Mouse (Mus musculus) kidney, embryonic 14.5 days (tissue): ENCODE measurements around the gene Dpp9. TPM values are rescaled to one million over a fixed set of nuclear protein-coding genes. Genes with fewer than 3 reads are reported as not detected.

ENCODE experiments used
- ATAC-seq: fragments of 200-750 bp; cut with Nextera tagmentation; 2 replicates; pipeline ENCODE4 v1.8.0; 2017; ENCODE audit warnings: moderate number of reproducible peaks, mild to moderate bottlenecking, moderate TSS enrichment, moderate library complexity; ENCODE audit not compliant: low FRiP score, low TSS enrichment
- H3K27ac ChIP-seq: fragments of 300-500 bp; sonication (generic); 2 replicates; pipeline ENCODE4 v1.5.1; 2014; ENCODE audit warnings: low read depth, mild to moderate bottlenecking, low read length, moderate library complexity, mixed read lengths
- H3K27me3 ChIP-seq: fragments of 300-500 bp; sonication (generic); 2 replicates; pipeline ENCODE4 v1.6.1; 2014; ENCODE audit warnings: mild to moderate bottlenecking, low read length; ENCODE audit not compliant: control insufficient read depth, insufficient read depth
- H3K36me3 ChIP-seq: fragments of 300-500 bp; sonication (generic); 2 replicates; pipeline ENCODE4 v1.6.1; 2014; ENCODE audit warnings: low read length, mixed read lengths; ENCODE audit not compliant: control insufficient read depth, insufficient read depth
- H3K4me1 ChIP-seq: fragments of 300-500 bp; sonication (generic); 2 replicates; pipeline ENCODE4 v1.6.1; 2014; ENCODE audit warnings: low read length, mixed read lengths; ENCODE audit not compliant: control insufficient read depth, insufficient read depth
- H3K4me2 ChIP-seq: fragments of 300-500 bp; sonication (generic); replicated peaks from 2 replicates; pipeline ENCODE4 v1.6.1; 2014; ENCODE audit warnings: low read depth, mild to moderate bottlenecking, low read length
- H3K4me3 ChIP-seq: fragments of 300-500 bp; sonication (generic); 2 replicates; pipeline ENCODE4 v1.5.1; 2014; ENCODE audit warnings: mild to moderate bottlenecking, low read length
- H3K9ac ChIP-seq: fragments of 300-500 bp; sonication (generic); 2 replicates; pipeline ENCODE4 v1.6.1; 2014; ENCODE audit warnings: low read depth, mild to moderate bottlenecking, low read length, moderate library complexity
- H3K9me3 ChIP-seq: fragments of 300-500 bp; sonication (generic); 2 replicates; pipeline ENCODE4 v1.6.1; 2016; ENCODE audit warnings: low read length; ENCODE audit not compliant: control insufficient read depth
- WGBS: fragments of 180-500 bp; shearing (Covaris S2); extraction: QIAGEN DNeasy Blood & Tissue Kit; methylation state at CpG from one replicate; pipeline ENCODE4 v1.1.7; 2014; 5-methylcytosine and 5-hydroxymethylcytosine counted together
- polyA plus RNA-seq: library from polyadenylated mRNA; unstranded; fragments of >200 nt; fragmentation: Nextera tagmentation; extraction: Ambion mirVana; gene quantifications from 2 replicates; pipeline ENCODE4 v1.2.1, GENCODE M21; 2014

The Dpp9 gene
- polyA plus RNA-seq, 1 experiment from 2014 or later: 40.3 TPM

DNA sequence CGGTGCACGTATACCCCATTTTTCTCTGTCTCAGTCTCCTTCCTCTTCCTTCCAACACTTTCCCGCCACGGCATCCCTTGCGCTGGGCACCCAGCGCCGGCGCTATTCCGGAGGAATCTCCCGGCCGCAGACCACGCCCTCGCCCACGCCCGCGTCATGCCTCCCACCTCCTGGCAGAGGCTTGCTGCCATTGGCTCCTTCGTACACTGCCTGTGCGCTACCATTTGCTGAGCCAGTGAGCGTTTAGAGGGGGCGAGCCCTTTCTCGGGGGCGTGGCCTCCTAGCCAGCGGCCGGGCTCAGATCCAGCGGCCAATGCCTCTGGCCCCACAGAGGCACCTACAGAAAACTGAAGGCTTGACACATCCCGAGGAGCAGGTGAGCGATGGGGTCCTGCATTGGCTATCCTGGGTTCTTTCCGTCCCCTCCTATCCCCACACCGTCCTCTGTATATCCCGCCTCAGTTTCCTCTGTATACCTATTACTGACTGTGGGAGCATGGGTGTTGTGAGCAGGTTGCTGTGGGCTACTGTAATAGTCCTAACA is 56.4 kb downstream of the Dpp9 start, which contains the start of gene Tnfaip8l1:
Gene Tnfaip8l1 (plus strand): TSS at position 247 of the 544 bp plus-strand sequence.
- Histone ChIP-seq H3K9ac (peak within 1 kb of the TSS; percentile 28), H3K4me1 (peaks cover 15% of the 10 kb centered on the region), H3K4me2 (peak within 1 kb of the TSS; percentile 76), H3K9me3 (no peaks in the 10 kb centered on the region), H3K36me3 (no peaks in the 10 kb centered on the region), H3K4me3 (peak within 1 kb of the TSS; percentile 41), H3K27me3 (peaks cover 15% of the 10 kb centered on the region; the same call in 1 of the 2 replicates), H3K27ac (no peak within 1 kb of the TSS; the same call in 1 of the 2 replicates)
- WGBS: 1% methylated on average over 30 of the region's 30 CpGs
- ATAC-seq: peak; percentile 97

DNA sequence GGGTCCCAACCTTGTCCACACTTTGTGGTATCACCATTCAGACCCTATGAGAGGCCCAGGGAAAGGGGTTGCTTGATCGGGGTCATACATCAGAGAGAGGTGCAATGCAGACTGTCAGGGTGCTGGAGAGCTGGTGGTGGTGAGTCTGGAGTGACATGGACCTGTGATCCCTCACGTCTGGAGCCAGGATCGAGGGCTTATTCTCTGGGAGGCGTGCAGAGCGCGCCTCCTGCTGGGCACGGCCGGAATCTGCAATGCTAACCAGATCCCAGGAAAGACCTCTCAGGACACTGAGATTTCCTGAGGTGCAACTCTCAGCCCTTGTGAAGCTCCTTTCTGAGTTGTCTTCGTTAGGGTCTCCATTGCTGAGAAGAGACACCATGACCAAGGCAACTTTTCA is 59.0 kb downstream of the Dpp9 start:
- Histone ChIP-seq H3K4me2 (no peak overlapping the region), H3K4me3 (no peak overlapping the region), H3K27me3 (peaks cover 21% of the 10 kb centered on the region; the same call in 1 of the 2 replicates), H3K9ac (no peak overlapping the region), H3K9me3 (no peaks in the 10 kb centered on the region), H3K4me1 (peaks cover 15% of the 10 kb centered on the region), H3K27ac (no peak overlapping the region), H3K36me3 (no peaks in the 10 kb centered on the region)
- ATAC-seq: no peak
- 2% methylated on average over 9 of the region's 9 CpGs for WGBS

DNA sequence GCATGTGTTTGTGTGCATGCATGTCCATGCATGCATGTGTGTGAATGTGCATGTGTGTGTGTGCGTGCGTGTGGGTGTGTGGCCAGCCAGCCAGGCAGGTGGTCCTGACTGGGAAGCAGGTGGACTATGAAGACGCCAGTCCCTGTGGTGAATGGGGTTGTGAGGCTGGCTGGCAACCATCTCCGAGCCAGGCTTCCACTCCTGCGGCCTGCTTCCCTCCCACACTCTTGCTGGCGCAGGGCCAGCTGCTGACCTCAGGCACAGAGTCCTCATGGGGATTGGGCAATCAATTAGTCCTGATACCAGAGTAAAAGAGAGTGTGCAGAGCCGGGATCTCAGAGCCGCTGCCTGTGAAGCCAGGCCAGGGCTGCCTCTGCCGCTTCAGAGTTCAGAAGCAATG is 65.1 kb downstream of the Dpp9 start:
- Histone ChIP-seq H3K36me3 (no peaks in the 10 kb centered on the region), H3K9me3 (no peaks in the 10 kb centered on the region), H3K4me2 (no peak overlapping the region), H3K9ac (no peak overlapping the region), H3K27me3 (peaks cover 49% of the 10 kb centered on the region), H3K4me1 (peaks cover 5% of the 10 kb centered on the region; the same call in 1 of the 2 replicates), H3K27ac (no peak overlapping the region), H3K4me3 (no peak overlapping the region)
- WGBS: 25% methylated on average over 9 of the region's 9 CpGs
- peak; percentile 40; the same call in 1 of the 2 replicates for ATAC-seq

DNA sequence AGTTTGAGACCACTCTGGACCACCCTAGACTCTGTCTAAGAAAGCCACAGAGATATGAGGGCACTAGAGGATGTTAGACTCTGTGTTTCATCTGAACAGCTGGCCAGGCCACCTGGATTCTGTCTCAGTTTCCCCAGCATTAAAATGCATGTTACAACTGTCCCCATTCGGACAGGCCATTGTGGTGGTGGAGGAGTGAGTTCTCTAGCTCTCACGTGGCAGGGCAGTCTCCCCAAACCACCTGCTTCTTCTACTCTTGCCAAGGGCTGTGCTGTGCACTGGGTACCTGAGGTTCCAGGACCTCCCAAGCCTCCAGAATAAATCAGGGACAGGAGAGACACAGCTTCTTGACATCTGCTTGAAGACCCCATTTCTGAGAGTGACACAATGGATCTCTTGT is 68.8 kb downstream of the Dpp9 start:
- ATAC-seq: no peak
- no peak overlapping the region for H3K27ac ChIP-seq
- H3K4me2 ChIP-seq: no peak overlapping the region
- H3K9ac ChIP-seq: no peak overlapping the region
- H3K27me3 ChIP-seq: peaks cover 63% of the 10 kb centered on the region
- WGBS: 39% methylated on average over 2 of the region's 2 CpGs
- no peaks in the 10 kb centered on the region for H3K36me3 ChIP-seq
- no peak overlapping the region for H3K4me3 ChIP-seq
- H3K9me3 ChIP-seq: no peaks in the 10 kb centered on the region
- peaks cover 5% of the 10 kb centered on the region; the same call in 1 of the 2 replicates for H3K4me1 ChIP-seq

DNA sequence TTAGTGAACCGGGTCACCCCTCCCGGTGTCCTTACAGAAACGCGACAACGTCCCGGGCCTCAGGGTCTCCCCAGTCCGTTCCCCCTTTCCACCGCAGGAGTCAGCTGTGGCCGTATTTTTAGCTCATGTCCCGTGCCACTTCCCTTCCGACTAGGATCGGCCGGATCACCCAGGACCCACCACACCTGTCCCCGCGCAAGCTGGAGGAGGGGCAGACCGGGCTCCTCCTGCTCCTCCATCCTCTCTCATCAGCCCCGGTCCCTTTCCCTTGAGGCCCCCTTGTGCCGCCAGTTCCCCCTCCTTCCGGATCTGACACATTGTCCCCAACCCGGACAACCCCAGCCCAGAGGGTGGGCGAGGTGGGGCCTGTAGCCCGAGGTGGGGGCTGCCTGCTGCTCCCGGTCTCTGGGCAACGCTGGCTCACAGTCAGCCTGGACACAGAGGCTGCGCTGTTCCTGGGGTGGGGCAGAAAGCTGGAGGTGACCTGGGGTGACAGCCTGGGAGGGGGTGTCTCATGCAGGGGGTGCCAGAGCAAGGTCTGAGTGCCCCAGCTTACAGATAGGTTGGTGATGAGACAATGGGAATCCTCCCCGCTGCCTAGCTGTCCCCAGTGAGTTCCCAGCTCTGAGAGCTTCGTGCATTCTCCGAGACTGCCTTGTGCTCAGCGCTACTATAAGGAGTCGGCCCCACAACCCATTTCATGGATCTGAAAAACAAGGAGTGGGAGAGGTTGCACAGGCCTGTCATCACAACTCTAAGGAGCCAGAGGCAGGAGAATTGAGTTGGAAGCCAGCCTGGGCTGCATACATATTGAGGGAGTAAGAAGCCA is 69.7 kb downstream of the Dpp9 start:
- peak overlapping the region; percentile 19; the same call in 1 of the 2 replicates for H3K4me3 ChIP-seq
- H3K4me2 ChIP-seq: peak overlapping the region; percentile 26
- no peak overlapping the region for H3K9ac ChIP-seq
- H3K27ac ChIP-seq: no peak overlapping the region
- H3K9me3 ChIP-seq: no peaks in the 10 kb centered on the region
- H3K27me3 ChIP-seq: peaks cover 62% of the 10 kb centered on the region
- peak; percentile 24; the same call in 1 of the 2 replicates for ATAC-seq
- WGBS: 1% methylated on average over 29 of the region's 30 CpGs
- H3K4me1 ChIP-seq: peaks cover 5% of the 10 kb centered on the region; the same call in 1 of the 2 replicates
- no peaks in the 10 kb centered on the region for H3K36me3 ChIP-seq

DNA sequence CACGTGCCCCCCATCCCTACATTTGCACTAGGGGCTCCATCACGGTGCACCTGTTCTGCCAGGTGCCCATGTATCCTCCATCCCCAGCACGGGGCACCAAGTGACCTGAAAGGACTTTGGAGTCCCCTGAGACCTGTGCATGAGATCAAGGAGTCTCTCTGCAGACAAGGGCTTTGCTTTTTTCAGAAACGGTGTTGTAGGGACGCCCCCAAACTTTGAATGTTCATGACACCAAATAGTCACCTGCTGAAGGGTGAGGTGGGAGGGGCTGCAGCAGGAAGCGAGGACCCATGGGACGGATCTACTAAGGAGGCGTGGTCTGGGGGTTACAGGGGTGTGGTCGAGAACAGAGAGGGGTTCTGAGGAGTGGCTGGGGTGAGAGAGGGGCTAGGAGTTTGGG is 70.4 kb downstream of the Dpp9 start:
- H3K9ac ChIP-seq: no peak overlapping the region
- no peak for ATAC-seq
- no peak overlapping the region for H3K27ac ChIP-seq
- 19% methylated on average over 9 of the region's 9 CpGs for WGBS
- no peaks in the 10 kb centered on the region for H3K4me1 ChIP-seq
- H3K4me2 ChIP-seq: peak overlapping the region; percentile 26
- peaks cover 68% of the 10 kb centered on the region for H3K27me3 ChIP-seq
- no peaks in the 10 kb centered on the region for H3K9me3 ChIP-seq
- peak overlapping the region; percentile 19 for H3K4me3 ChIP-seq
- no peaks in the 10 kb centered on the region for H3K36me3 ChIP-seq

DNA sequence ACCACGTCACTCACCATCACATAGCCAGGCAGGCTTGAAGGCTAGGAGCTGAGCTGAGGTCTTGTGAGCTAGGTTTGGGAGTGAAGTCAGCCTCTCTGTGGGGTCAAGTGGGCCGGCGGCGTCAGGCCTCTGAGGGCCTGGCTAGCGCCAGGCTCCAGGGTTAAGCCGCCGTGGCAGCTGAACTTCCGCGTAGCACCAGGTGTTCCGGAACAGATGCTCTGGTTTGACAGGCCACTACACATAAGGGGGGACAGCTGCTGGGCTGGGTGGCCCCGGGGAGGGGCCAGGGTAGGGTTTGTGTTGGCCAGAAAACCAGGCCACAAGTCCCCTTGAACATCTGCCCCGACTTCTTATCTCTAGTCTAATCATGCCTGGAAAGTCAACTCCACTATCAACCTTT is 71.3 kb downstream of the Dpp9 start:
- Histone ChIP-seq H3K4me1 (no peaks in the 10 kb centered on the region), H3K4me3 (no peak overlapping the region), H3K27me3 (peaks cover 72% of the 10 kb centered on the region), H3K27ac (no peak overlapping the region), H3K9ac (no peak overlapping the region), H3K4me2 (no peak overlapping the region), H3K9me3 (no peaks in the 10 kb centered on the region), H3K36me3 (no peaks in the 10 kb centered on the region)
- no peak for ATAC-seq
- WGBS: 45% methylated on average over 12 of the region's 12 CpGs

DNA sequence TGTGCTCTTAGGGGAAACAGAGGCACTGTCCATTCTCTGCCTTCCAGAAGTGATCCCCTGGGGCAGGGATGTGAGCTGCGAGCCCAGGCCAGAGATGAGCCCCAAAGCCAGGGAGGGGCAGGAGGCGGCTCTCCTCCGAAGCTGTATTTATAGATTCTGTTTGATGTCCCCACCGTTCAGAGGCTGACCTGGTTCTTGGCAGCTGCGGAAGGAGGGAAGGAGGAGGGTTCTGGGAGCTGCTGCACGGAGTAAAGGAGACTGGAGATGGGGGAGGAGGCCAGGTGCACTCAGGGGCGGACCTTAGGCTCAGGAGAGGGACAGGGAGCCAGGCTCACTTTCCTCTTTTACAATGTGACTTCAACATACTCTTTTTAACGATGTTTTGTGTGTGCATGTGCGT is 72.6 kb downstream of the Dpp9 start:
- H3K4me3 ChIP-seq: no peak overlapping the region
- H3K36me3 ChIP-seq: no peaks in the 10 kb centered on the region
- 8% methylated on average over 9 of the region's 9 CpGs for WGBS
- no peak overlapping the region for H3K27ac ChIP-seq
- H3K9me3 ChIP-seq: no peaks in the 10 kb centered on the region
- no peak for ATAC-seq
- no peak overlapping the region for H3K4me2 ChIP-seq
- H3K9ac ChIP-seq: no peak overlapping the region
- H3K4me1 ChIP-seq: peaks cover 9% of the 10 kb centered on the region; the same call in 1 of the 2 replicates
- peaks cover 73% of the 10 kb centered on the region for H3K27me3 ChIP-seq

DNA sequence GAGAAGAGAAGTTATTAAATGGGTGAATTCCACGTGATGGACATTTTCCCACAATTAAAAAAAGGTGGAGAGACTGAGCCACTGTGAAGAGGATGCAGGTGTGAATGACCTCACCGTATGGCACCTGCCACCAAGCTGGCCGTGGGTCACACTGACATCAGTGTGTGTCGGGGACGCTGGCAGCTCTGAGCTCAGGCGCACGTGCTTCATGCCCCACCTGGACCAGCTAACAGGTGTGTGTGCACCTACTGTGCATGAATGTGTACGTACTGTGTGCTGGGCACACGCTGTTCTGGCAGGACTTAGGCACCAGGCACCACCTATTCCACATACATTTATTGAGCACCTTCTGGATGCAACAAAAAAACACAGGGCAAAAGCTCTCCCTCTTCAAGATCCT is 74.2 kb downstream of the Dpp9 start:
- Histone ChIP-seq H3K9ac (no peak overlapping the region), H3K27me3 (peaks cover 72% of the 10 kb centered on the region), H3K4me1 (peaks cover 11% of the 10 kb centered on the region), H3K4me3 (no peak overlapping the region), H3K27ac (no peak overlapping the region), H3K36me3 (no peaks in the 10 kb centered on the region), H3K9me3 (no peaks in the 10 kb centered on the region), H3K4me2 (no peak overlapping the region)
- WGBS: 74% methylated on average over 9 of the region's 9 CpGs
- no peak for ATAC-seq
